Mouse (Mus musculus) heart, postnatal 36 days (tissue): ENCODE data around the gene Cyp2c66. TPM values are rescaled to one million over a fixed set of nuclear protein-coding genes. Genes with fewer than 3 reads are reported as not detected.
"Not testable (repeated sequence)": the region's sequence is repeated elsewhere in the genome, so short reads cannot be mapped to it uniquely, and the experiment has no call there.

Experiments used
- DNase-seq, 2 experiments: peaks; one replicate each; pipeline ENCODE4 v3.0.0; 2021 to 2022
- intact Hi-C: fragments of 180-260 bp; cut with DNase I; formaldehyde crosslinking; loops from one replicate; pipeline ENCODE4 v1.15.1; 2025
- total RNA-seq, 2 experiments: library from RNA; stranded (reverse); gene quantifications; 2 replicates each; pipeline ENCODE4 v1.2.3; 2021

The Cyp2c66 gene
- not detected for total RNA-seq

DNA sequence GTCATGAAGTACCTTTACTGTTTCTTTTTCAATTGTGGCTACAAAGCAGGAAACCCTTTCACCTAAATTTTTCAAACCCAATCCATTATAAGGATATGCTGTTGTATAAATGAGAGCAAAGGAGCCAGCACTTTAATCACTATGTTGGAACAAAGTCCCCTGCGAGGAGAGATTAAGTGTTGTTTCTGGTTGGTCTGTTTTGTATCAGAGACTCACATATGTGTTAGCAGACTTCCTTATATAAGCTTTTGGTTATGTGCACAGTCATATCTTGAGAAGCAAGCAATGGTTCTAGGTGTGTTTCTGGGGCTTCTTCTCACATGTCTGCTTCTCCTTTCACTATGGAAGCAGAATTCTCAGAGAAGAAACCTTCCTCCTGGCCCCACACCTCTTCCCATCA is at the start of gene Cyp2c66:
Gene Cyp2c66, plus strand, starts transcription at position 255 of the 400 bp plus-strand sequence.
- no peak for DNase-seq
- intact Hi-C loops: no loop called here

GRCm38 (mm10) chr19:39098779-39099178 is 14.9 kb upstream of the Cyp2c66 start:
- intact Hi-C loops, DNase-seq: not testable (repeated sequence)

GRCm38 (mm10) chr19:39156836-39157235 is 43.1 kb downstream of the Cyp2c66 start:
- intact Hi-C loops, DNase-seq: not testable (repeated sequence)

Other genes with a start within 250 kb of the Cyp2c66 start
- gene Hells, start 183.0 kb upstream of the Cyp2c66 start, total RNA-seq: 1 to 10 TPM in 1 of 2 experiments, under 1 TPM in 1; 0.84 to 2.0 TPM
- not detected for gene Cyp2c55, start 106.9 kb upstream of the Cyp2c66 start, total RNA-seq
- gene Cyp2c65, start 52.9 kb upstream of the Cyp2c66 start, total RNA-seq: not detected
- gene Cyp2c29, start 155.5 kb downstream of the Cyp2c66 start, total RNA-seq: not detected